Mouse (Mus musculus) induced T-regulatory cell, adult 2 months (primary cell): ENCODE data around the gene Mad1l1.
A peak's percentile ranks its signal among the peaks of the same experiment; 100 is the strongest.
"Not testable (repeated sequence)": the region's sequence is repeated elsewhere in the genome, so short reads cannot be mapped to it uniquely, and the experiment has no call there.

ENCODE experiments used
- DNase-seq: peaks from one replicate; pipeline ENCODE4 v3.0.0-alpha.2; 2012; ENCODE audit warnings: low read depth

Gene Mad1l1

GRCm38 (mm10) chr5:140002541-140002940 is 318.8 kb downstream of the Mad1l1 start:
- no peak for DNase-seq

GRCm38 (mm10) chr5:139998916-139999315 is 322.4 kb downstream of the Mad1l1 start:
- no peak for DNase-seq

GRCm38 (mm10) chr5:139998321-139998720 is 323.0 kb downstream of the Mad1l1 start:
- not testable (repeated sequence) for DNase-seq

DNA sequence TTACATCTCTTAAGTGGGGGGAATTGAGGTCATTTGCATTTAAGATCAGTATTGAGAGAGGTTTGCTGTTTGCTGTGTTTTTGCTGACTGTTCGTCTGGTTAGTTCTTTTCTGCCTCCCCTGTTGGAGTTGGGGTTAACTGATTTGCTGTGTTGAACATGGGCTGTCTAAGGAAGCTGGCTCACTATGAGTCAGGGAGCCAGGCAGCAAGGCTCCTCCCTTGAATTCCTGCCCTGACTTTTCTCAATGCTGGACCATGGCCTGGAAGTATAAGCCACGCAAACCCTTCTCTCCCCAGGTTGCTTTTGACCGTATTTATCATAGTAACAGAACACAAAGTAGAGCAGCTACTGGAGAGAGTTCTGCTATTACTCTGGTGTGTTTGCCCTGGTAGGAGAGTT is 329.8 kb downstream of the Mad1l1 start:
- DNase-seq = no peak

GRCm38 (mm10) chr5:139985073-139985746 is 336.1 kb downstream of the Mad1l1 start:
- DNase-seq = no peak

DNA sequence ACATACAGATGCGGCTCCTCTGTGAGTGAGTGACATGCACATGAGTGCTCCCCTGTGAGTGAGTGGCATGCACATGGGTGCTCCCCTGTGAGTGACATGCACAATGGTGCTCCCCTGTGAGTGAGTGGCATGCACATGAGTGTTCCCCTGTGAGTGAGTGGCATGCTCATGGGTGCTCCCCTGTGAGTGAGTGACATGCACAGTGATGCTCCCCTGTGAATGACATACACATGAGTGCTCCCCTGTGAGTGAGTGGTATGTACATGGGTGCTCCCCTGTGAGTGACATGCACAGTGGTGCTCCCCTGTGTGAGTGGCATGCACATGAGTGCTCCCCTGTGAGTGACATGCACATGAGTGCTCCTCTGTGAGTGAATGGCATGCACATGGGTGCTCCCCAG is 339.4 kb downstream of the Mad1l1 start:
- no peak for DNase-seq

DNA sequence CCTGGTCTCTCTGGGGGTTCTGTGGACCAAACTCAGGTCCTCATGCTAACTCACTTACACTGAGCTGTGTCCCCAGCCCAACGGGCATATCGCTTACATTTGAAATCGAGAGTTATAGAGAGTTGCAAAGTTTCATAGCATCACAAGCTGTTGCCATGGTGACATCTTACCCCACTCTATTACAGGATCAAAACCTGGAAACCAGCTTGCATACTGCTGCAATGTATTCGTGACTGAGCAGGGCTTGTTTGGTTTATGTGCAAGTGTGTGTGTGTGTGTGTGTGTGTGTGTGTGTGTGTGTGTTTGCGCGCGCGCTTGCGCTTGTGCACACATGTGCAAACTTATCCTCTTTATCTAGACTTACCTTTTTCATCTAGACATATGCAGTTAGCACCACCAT is 342.0 kb downstream of the Mad1l1 start:
- DNase-seq = no peak

- DNase-seq = peak; percentile 14
Observed at GRCm38 (mm10) chr5:139978525-139979276, 342.7 kb downstream of the Mad1l1 start.

- DNase-seq = no peak
Observed at GRCm38 (mm10) chr5:139977476-139977875, 343.9 kb downstream of the Mad1l1 start.

GRCm38 (mm10) chr5:139976584-139976983 is 344.8 kb downstream of the Mad1l1 start:
- DNase-seq = no peak

- DNase-seq = peak; percentile 19
Observed at GRCm38 (mm10) chr5:139970186-139970631, 351.1 kb downstream of the Mad1l1 start.

DNA sequence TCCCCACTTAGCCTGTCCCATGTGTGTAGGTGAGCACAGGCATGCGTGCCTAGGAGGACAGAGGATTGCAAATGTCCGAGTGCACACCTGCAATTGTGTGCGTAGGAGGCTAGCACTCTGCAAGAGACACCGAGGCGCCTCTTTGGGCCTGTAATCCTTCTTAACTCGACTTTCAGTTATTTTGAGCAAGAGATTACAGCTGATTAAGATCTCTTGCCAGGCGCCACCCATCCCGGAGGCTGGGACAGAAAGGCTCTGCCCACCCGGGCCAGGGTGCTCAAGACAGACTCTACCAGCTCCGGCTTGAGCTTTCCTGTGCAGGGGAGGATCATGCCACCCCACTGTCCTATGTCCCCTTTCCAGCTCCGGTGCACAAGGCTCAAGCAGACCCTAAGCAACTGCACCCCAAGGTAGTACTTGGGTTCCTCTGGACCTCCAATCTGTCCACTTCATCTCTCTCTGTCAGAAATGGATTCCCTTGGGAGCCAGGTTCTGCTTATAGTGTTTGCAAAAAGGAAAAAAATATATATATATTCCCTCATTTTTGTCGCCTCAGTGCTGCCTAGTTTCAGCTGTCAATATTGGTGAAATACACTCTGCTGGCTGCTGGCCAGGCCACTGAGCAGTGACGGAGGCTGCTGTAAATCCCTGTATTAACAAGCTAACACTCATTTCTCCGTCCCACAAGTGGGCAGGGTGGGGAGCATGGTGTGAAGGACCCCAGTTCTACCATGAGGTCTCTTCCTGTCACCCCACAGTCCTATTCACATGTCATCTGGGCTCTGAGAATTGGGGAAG is 352.0 kb downstream of the Mad1l1 start:
- no peak for DNase-seq

GRCm38 (mm10) chr5:139965596-139965995 is 355.8 kb downstream of the Mad1l1 start:
- no peak for DNase-seq

GRCm38 (mm10) chr5:139964391-139964790 is 357.0 kb downstream of the Mad1l1 start:
- DNase-seq = no peak

GRCm38 (mm10) chr5:139959741-139960140 is 361.6 kb downstream of the Mad1l1 start:
- no peak for DNase-seq
